Mouse (Mus musculus) common myeloid progenitor, adult 5-6 weeks (primary cell): ENCODE results near the gene Crispld2. TPM values are rescaled to one million over a fixed set of nuclear protein-coding genes. Genes with fewer than 3 reads are reported as not detected.
A peak's percentile ranks its signal among the peaks of the same experiment; 100 is the strongest.

Source experiments
- ATAC-seq: replicated peaks from 2 replicates; pipeline ENCODE4 v1.8.0; 2016; ENCODE audit warnings: low read depth, mild to moderate bottlenecking, moderate TSS enrichment, inconsistent platforms; ENCODE audit not compliant: poor library complexity, severe bottlenecking
- total RNA-seq: library from RNA; stranded (forward); fragments of 200-1000, 187-1606 nt; gene quantifications from 2 replicates; pipeline ENCODE4 v1.2.3, GENCODE M21; 2017

The Crispld2 gene
- total RNA-seq = 0.10 TPM in 1 of 2 replicates, not detected in the other

DNA sequence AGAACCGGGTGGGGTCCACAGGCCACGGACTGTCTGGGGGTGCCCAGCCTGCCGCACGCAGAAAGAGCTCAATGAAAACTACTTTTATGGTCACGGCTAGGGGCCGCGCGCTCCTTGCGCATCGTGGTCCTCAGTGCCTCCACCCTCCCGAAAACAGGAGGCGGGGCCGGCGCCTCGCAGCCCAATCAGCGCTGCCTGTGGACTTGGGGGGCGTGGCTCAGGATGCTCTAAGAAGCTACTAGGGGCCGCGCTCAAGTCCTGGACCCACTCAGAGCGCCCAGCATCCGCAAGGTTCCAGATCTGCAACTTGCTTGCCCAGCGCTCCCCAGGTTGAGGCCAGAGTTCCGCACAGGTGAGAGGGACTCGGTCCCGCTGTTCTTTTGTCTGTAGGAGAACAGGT lies at the start of gene Crispld2:
Crispld2 (plus strand) TSS at position 190 of the 400 bp plus-strand sequence.
- ATAC-seq = peak; percentile 97

GRCm38 (mm10) chr8:119943616-119944015 lies 48.6 kb upstream of the Crispld2 start:
- ATAC-seq = no peak

- peak; percentile 83 for ATAC-seq
These were observed 48.0 kb upstream of the Crispld2 start for GRCm38 (mm10) chr8:119944096-119944811.

DNA sequence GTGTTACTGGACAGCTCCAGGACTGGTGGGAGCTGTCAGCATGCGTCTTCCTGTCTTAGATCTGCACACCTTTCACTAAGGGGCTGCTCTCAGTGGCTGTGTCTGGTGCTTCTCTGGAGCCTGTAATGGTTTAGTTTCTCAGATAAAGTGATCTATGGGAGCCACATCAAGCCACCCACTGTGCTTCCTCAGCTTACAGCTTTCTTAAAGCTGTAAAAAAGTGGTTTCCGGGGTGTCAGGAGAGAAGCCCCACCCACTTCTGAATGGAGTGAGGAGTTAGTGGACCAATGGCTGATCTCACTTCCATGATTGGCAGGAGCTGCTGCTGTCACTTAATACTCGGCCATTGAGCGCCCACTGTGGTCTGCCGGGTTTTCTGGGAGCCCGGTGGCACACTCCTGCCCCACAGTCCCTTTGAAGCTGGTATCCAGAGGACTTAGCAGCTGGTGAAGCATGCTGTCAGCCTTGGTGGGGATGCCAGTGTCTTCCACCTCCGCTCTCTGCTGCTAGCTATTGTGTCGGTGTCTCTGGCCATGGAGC lies 45.8 kb upstream of the Crispld2 start:
- no peak for ATAC-seq

DNA sequence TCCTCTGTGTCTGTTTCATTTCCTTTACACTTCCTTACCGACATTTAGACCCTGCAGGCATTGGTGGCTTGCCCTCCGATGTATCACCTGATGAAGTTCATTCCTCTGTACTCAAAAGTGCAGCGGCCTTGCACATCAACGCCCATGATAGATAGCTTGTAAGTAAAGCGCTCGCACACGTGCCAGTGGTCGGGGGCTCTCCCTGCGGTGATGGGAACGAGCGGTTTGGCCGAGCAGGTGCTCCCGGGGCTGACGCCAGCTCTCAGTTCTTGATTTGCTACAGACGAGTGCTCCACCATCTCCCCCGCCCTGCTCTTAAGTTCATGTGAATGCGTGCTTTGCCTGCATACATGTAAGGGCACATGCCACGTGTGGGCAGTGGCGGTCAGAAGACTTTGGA lies 44.6 kb upstream of the Crispld2 start:
- ATAC-seq = no peak

DNA sequence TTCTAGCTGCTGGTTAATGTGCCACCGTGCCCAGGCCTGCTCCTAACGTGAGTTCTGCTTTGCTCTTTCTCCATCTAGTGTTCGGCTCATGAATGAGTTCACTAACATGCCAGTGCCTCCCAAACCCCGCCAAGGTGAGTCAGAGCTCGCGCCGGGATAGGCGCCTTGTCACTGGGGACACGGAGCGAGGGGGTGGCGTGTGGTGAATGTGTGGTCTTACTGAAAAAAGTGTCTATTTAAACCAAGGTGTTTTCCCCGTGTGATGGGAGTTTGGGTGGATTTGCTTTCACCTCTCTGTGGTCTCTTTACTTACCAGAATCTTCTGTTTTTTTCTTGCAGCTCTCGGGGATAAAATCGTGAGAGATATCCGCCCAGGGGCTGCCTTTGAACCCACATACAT lies 43.9 kb upstream of the Crispld2 start:
- no peak for ATAC-seq

DNA sequence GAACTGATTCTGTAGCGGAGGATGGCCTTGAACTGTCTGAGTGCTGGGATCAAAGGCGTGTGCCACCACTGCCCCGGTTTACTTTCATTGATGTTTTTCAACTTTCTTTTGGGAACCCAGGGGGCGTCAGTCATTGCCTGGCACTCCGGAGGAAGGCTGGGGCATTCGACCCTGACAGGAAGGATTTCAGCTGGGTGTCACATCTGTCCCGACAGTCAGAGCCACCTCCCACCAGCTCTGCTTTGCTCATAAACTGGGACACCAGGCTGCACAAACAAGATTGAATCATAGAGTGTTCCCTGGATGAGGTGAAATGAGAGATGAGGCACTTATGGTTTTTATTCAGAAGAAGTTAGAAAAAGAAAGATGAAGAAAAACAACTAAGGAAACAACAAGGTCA lies 40.0 kb upstream of the Crispld2 start:
- no peak for ATAC-seq

GRCm38 (mm10) chr8:119952747-119953146 lies 39.5 kb upstream of the Crispld2 start:
- ATAC-seq = no peak

GRCm38 (mm10) chr8:119955333-119955732 lies 36.9 kb upstream of the Crispld2 start:
- ATAC-seq = no peak

DNA sequence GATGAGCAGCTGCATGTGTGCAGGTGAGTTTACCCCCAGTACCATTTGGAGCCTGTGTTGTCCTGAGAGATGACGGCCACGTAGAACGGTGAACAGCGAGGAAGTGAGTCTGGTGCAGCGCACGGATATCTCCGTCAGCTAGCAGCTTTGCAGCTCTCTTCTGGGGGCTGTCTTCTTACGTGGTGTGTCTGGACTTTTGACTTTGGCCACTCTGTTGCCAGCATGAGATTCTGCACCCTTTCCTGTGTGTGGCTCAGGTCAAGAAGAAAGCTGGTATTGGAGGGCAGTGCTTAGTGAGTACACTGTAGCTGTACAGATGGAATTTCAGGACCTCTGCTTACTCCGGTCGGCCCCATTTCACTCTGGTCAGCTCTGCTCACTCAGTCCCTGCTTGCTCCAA lies 34.2 kb upstream of the Crispld2 start:
- no peak for ATAC-seq

- ATAC-seq = no peak
These were observed 31.6 kb upstream of the Crispld2 start for GRCm38 (mm10) chr8:119960531-119961104.

DNA sequence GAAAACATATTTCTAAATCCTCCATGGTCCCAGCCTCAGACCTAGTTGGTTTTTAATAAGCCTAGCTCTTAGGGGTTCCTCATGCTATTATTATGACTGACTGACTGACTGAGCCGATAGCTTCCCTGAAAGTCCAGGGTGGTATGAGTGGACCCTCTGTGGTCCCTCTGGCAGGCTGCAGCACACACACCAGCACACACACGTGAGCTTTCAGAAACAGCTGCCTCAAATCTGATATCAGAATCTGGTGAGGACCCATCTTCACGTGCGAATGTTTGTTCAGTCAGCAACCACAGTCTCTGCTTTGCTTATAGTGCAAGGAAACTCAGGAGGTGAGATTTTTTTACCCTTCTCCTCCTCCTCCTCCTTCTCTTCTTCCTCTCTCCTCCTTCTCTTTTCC lies 27.4 kb upstream of the Crispld2 start:
- no peak for ATAC-seq

- no peak for ATAC-seq
These were observed 24.8 kb upstream of the Crispld2 start for GRCm38 (mm10) chr8:119967435-119967834.

- ATAC-seq = no peak
These were observed 22.1 kb upstream of the Crispld2 start for GRCm38 (mm10) chr8:119970169-119970568.

GRCm38 (mm10) chr8:119972558-119972957 lies 19.7 kb upstream of the Crispld2 start:
- peak; percentile 90 for ATAC-seq

GRCm38 (mm10) chr8:119978770-119979381 lies 13.4 kb upstream of the Crispld2 start:
- ATAC-seq = peak; percentile 69

DNA sequence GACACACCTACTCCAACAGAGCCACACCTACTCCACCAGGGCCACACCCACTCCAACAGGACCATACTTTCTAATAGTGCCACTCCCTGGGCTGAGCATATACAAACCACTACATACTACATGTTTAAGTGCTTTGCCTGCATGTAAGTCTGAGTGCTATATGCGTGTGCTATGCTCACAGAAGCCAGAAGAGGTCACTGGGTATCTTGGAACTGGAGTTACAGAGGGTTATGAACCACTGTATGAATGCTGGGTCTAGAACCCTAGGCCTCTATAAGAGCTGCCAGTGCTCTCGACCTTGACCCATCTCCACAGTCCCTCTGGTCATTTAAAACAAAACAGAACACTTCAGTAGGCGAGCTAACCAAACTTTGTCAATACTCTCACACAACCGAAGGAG lies 11.0 kb upstream of the Crispld2 start:
- ATAC-seq = no peak

DNA sequence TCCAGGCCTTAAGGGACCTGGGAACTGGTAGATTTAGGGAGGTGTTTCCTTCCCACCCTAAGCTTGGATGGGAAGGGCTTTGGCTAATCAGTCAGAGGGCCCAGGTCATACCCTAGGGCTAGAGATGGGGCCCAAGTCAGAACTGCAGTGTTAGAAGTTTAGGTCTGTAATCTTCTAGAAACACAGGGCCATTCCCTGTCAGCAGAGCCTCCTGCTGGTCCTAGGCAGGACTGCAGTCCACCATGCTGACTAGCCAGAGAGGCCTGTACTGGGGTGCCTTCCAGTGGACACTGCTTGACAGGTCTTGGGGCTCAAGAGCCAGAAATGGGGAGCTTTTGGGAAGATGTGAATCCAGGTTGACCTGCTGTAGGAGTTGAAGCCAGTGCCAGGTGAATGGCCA lies 8.2 kb upstream of the Crispld2 start:
- no peak for ATAC-seq

DNA sequence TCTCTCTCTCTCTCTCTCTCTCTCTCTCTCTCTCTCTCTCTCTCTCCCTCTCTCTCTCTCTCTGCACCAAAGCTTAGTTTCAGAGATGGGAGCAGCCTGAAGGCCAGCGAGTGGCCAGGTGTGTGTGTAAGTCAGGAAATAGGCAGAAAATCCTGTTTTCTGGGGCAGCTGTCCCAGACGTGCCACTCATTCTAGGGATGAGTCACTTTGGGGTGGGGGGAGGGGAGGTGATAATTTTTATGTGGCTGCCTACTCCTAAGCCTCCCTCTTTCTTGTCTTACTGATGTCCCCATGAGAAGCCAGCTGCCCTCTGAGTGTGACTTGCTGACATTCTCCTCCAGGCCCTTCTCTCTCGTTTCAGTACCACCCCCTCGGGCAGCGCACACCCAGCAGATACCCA lies 6.1 kb upstream of the Crispld2 start:
- ATAC-seq = no peak

GRCm38 (mm10) chr8:119988087-119988486 lies 4.2 kb upstream of the Crispld2 start:
- no peak for ATAC-seq

DNA sequence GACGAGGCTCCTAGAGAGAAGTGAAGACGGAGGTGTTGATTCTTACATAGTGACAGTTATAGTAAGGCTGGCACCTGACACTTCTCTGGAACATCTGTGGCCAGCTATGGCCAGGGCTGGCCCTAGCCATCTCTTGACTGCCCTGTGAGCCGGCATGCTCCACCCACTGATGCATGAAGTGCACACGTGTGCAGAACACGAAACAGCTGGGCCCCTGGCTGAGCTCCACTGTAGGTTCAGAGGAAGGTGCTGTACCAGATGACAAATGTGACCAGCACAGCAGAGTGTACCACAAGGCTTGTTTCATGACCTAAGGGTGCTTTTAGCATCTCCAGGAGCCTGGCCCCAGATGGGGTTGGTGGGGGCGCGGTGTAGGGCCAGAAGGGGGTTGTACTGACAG lies 1.9 kb downstream of the Crispld2 start:
- no peak for ATAC-seq
